Mouse (Mus musculus): ENCODE data around the gene 4921539E11Rik. TPM values are rescaled to one million over a fixed set of nuclear protein-coding genes. Genes with fewer than 3 reads are reported as not detected.
A peak's percentile ranks its signal among the peaks of the same experiment; 100 is the strongest.

4921539E11Rik gene
- polyA plus RNA-seq, 1 experiment from 2014 or later = not detected

- Histone ChIP-seq H3K4me1 (ENCODE audit: control insufficient read depth, insufficient read depth, low read length) (peaks cover 17% of the 10 kb centered on the region), H3K4me3 (ENCODE audit: low read depth, low read length) (no peak overlapping the region), H3K9ac (ENCODE audit: low read depth, low read length) (no peak overlapping the region), H3K27ac (ENCODE audit: low read length) (no peak overlapping the region), H3K9me3 (replicated peaks; ENCODE audit: control insufficient read depth, low read length, poor library complexity, severe bottlenecking) (no peaks in the 10 kb centered on the region), H3K36me3 (ENCODE audit: control insufficient read depth, insufficient read depth, low read length) (peaks cover 2% of the 10 kb centered on the region; the same call in 1 of the 2 replicates), H3K27me3 (ENCODE audit: control insufficient read depth, insufficient read depth, low read depth, low read length) (no peaks in the 10 kb centered on the region), H3K4me2 (ENCODE audit: low read length) (no peak overlapping the region)
- 85% methylated on average over 6 of the region's 6 CpGs for WGBS
- no peak for ATAC-seq
These were observed 74.6 kb downstream of the 4921539E11Rik start for GRCm38 (mm10) chr4:103216046-103216445.

GRCm38 (mm10) chr4:103214925-103215820, 75.5 kb downstream of the 4921539E11Rik start, which contains the start of gene Slc35d1:
Gene Slc35d1, minus strand, starts transcription at chr4:103215164.
- Histone ChIP-seq H3K27ac (ENCODE audit: low read length) (peak within 1 kb of the TSS; percentile 99), H3K27me3 (ENCODE audit: control insufficient read depth, insufficient read depth, low read depth, low read length) (no peaks in the 10 kb centered on the region), H3K4me3 (ENCODE audit: low read depth, low read length) (peak within 1 kb of the TSS; percentile 91), H3K9ac (ENCODE audit: low read depth, low read length) (peak within 1 kb of the TSS; percentile 99), H3K4me2 (ENCODE audit: low read length) (peak within 1 kb of the TSS; percentile 85), H3K4me1 (ENCODE audit: control insufficient read depth, insufficient read depth, low read length) (peaks cover 17% of the 10 kb centered on the region), H3K36me3 (ENCODE audit: control insufficient read depth, insufficient read depth, low read length) (peaks cover 3% of the 10 kb centered on the region; the same call in 1 of the 2 replicates), H3K9me3 (replicated peaks; ENCODE audit: control insufficient read depth, low read length, poor library complexity, severe bottlenecking) (no peaks in the 10 kb centered on the region)
- ATAC-seq = peak; percentile 95
- 2% methylated on average over 42 of the region's 70 CpGs for WGBS

GRCm38 (mm10) chr4:103214498-103214924, 76.2 kb downstream of the 4921539E11Rik start:
- Histone ChIP-seq H3K4me1 (ENCODE audit: control insufficient read depth, insufficient read depth, low read length) (peaks cover 17% of the 10 kb centered on the region), H3K36me3 (ENCODE audit: control insufficient read depth, insufficient read depth, low read length) (peaks cover 3% of the 10 kb centered on the region; the same call in 1 of the 2 replicates), H3K4me2 (ENCODE audit: low read length) (peak overlapping the region; percentile 85), H3K9ac (ENCODE audit: low read depth, low read length) (peak overlapping the region; percentile 99), H3K27me3 (ENCODE audit: control insufficient read depth, insufficient read depth, low read depth, low read length) (no peaks in the 10 kb centered on the region), H3K9me3 (replicated peaks; ENCODE audit: control insufficient read depth, low read length, poor library complexity, severe bottlenecking) (no peaks in the 10 kb centered on the region), H3K4me3 (ENCODE audit: low read depth, low read length) (peak overlapping the region; percentile 91), H3K27ac (ENCODE audit: low read length) (peak overlapping the region; percentile 99)
- peak; percentile 85 for ATAC-seq
- under 1% methylated on average over 48 of the region's 48 CpGs for whole genome bisulfite sequencing

- Histone ChIP-seq H3K4me1 (ENCODE audit: control insufficient read depth, insufficient read depth, low read length) (peaks cover 17% of the 10 kb centered on the region), H3K9me3 (replicated peaks; ENCODE audit: control insufficient read depth, low read length, poor library complexity, severe bottlenecking) (no peaks in the 10 kb centered on the region), H3K27me3 (ENCODE audit: control insufficient read depth, insufficient read depth, low read depth, low read length) (no peaks in the 10 kb centered on the region), H3K9ac (ENCODE audit: low read depth, low read length) (peak overlapping the region; percentile 99), H3K4me2 (ENCODE audit: low read length) (peak overlapping the region; percentile 85), H3K4me3 (ENCODE audit: low read depth, low read length) (peak overlapping the region; percentile 91), H3K27ac (ENCODE audit: low read length) (peak overlapping the region; percentile 99), H3K36me3 (ENCODE audit: control insufficient read depth, insufficient read depth, low read length) (peaks cover 5% of the 10 kb centered on the region; the same call in 1 of the 2 replicates)
- ATAC-seq = no peak
- WGBS = 4% methylated on average over 30 of the region's 30 CpGs
These were observed 76.7 kb downstream of the 4921539E11Rik start for GRCm38 (mm10) chr4:103213859-103214497.

- Histone ChIP-seq H3K4me3 (ENCODE audit: low read depth, low read length) (no peak overlapping the region), H3K36me3 (ENCODE audit: control insufficient read depth, insufficient read depth, low read length) (peaks cover 10% of the 10 kb centered on the region; the same call in 1 of the 2 replicates), H3K4me1 (ENCODE audit: control insufficient read depth, insufficient read depth, low read length) (peaks cover 8% of the 10 kb centered on the region), H3K4me2 (ENCODE audit: low read length) (no peak overlapping the region), H3K27me3 (ENCODE audit: control insufficient read depth, insufficient read depth, low read depth, low read length) (no peaks in the 10 kb centered on the region), H3K9me3 (replicated peaks; ENCODE audit: control insufficient read depth, low read length, poor library complexity, severe bottlenecking) (no peaks in the 10 kb centered on the region), H3K27ac (ENCODE audit: low read length) (no peak overlapping the region), H3K9ac (ENCODE audit: low read depth, low read length) (no peak overlapping the region)
- WGBS = 97% methylated on average over 1 of the region's 1 CpGs
- ATAC-seq = no peak
These were observed 82.1 kb downstream of the 4921539E11Rik start for GRCm38 (mm10) chr4:103208553-103208952.

GRCm38 (mm10) chr4:103203646-103204045, 87.0 kb downstream of the 4921539E11Rik start:
- WGBS = 83% methylated on average over 2 of the region's 2 CpGs
- no peak overlapping the region for H3K4me3 ChIP-seq (ENCODE audit: low read depth, low read length)
- H3K27me3 ChIP-seq (ENCODE audit: control insufficient read depth, insufficient read depth, low read depth, low read length) = no peaks in the 10 kb centered on the region
- no peak overlapping the region for H3K4me2 ChIP-seq (ENCODE audit: low read length)
- no peaks in the 10 kb centered on the region for H3K9me3 ChIP-seq (replicated peaks; ENCODE audit: control insufficient read depth, low read length, poor library complexity, severe bottlenecking)
- no peak for ATAC-seq
- no peaks in the 10 kb centered on the region for H3K4me1 ChIP-seq (ENCODE audit: control insufficient read depth, insufficient read depth, low read length)
- no peak overlapping the region for H3K9ac ChIP-seq (ENCODE audit: low read depth, low read length)
- H3K36me3 ChIP-seq (ENCODE audit: control insufficient read depth, insufficient read depth, low read length) = peaks cover 7% of the 10 kb centered on the region
- no peak overlapping the region for H3K27ac ChIP-seq (ENCODE audit: low read length)

- H3K4me3 ChIP-seq (ENCODE audit: low read depth, low read length) = no peak overlapping the region
- ATAC-seq = no peak
- H3K27me3 ChIP-seq (ENCODE audit: control insufficient read depth, insufficient read depth, low read depth, low read length) = no peaks in the 10 kb centered on the region
- WGBS = 91% methylated on average over 1 of the region's 1 CpGs
- no peaks in the 10 kb centered on the region for H3K4me1 ChIP-seq (ENCODE audit: control insufficient read depth, insufficient read depth, low read length)
- H3K27ac ChIP-seq (ENCODE audit: low read length) = no peak overlapping the region
- H3K9ac ChIP-seq (ENCODE audit: low read depth, low read length) = no peak overlapping the region
- no peak overlapping the region for H3K4me2 ChIP-seq (ENCODE audit: low read length)
- no peaks in the 10 kb centered on the region for H3K9me3 ChIP-seq (replicated peaks; ENCODE audit: control insufficient read depth, low read length, poor library complexity, severe bottlenecking)
- H3K36me3 ChIP-seq (ENCODE audit: control insufficient read depth, insufficient read depth, low read length) = peaks cover 10% of the 10 kb centered on the region
These were observed 90.6 kb downstream of the 4921539E11Rik start for GRCm38 (mm10) chr4:103200046-103200445.

- ATAC-seq = no peak
- Histone ChIP-seq H3K36me3 (ENCODE audit: control insufficient read depth, insufficient read depth, low read length) (peaks cover 7% of the 10 kb centered on the region; the same call in 1 of the 2 replicates), H3K4me1 (ENCODE audit: control insufficient read depth, insufficient read depth, low read length) (no peaks in the 10 kb centered on the region), H3K9me3 (replicated peaks; ENCODE audit: control insufficient read depth, low read length, poor library complexity, severe bottlenecking) (no peaks in the 10 kb centered on the region), H3K4me3 (ENCODE audit: low read depth, low read length) (no peak overlapping the region), H3K9ac (ENCODE audit: low read depth, low read length) (no peak overlapping the region), H3K27me3 (ENCODE audit: control insufficient read depth, insufficient read depth, low read depth, low read length) (no peaks in the 10 kb centered on the region), H3K4me2 (ENCODE audit: low read length) (no peak overlapping the region), H3K27ac (ENCODE audit: low read length) (no peak overlapping the region)
- 43% methylated on average over 4 of the region's 4 CpGs for WGBS
These were observed 91.6 kb downstream of the 4921539E11Rik start for GRCm38 (mm10) chr4:103199086-103199485.
